In genomic region chr1:118672196-118672595, GRCm38 (mm10) we compare ENCODE assay signal across 8 mouse cellular contexts. TPM values are rescaled to one million over a fixed set of nuclear protein-coding genes. Genes with fewer than 3 reads are reported as not detected.
A peak's percentile ranks its signal among the peaks of the same experiment; 100 is the strongest.
DNase-seq lines count a peak whose midpoint lies in the region; ATAC-seq and TF ChIP-seq lines count a peak whose summit lies in the region.

No protein-coding gene starts in this region.

- no peak for TF ChIP-seq POLR2A in brain, embryonic 14.5 days (IDR thresholded peaks at IDR 0.05; ENCODE audit: borderline replicate concordance, extremely low read depth, insufficient read depth, insufficient read length, poor library complexity, severe bottlenecking)

- ATAC-seq in frontal cortex, adult (ENCODE audit: low TSS enrichment) = peak; percentile 77; the same call in 1 of the 2 replicates
- no peak for ATAC-seq in inflammation-experienced regulatory T-cells, adult 6 months

- intact Hi-C loops in left cerebral cortex, postnatal 4 days (cut with DNase I) = no loop called here
- intact Hi-C loops in heart, postnatal 36 days (cut with DNase I) = no loop called here

- peak; percentile 24 for DNase-seq in layer of hippocampus, adult 9-11 months
- no peak for DNase-seq in layer of hippocampus, adult 9-10 months (ENCODE audit: low spot score)
- DNase-seq in brain, embryonic 14.5 days (ENCODE audit: low read depth) = peak; percentile 43
- peak; percentile 10 for DNase-seq in left cerebral cortex, postnatal 4 days
- no peak for DNase-seq in heart, postnatal 36 days
- no peak for DNase-seq in thymus, adult 18-20 months

- TF ChIP-seq CTCF in brain, embryonic 14.5 days (IDR thresholded peaks at IDR 0.05; ENCODE audit: borderline replicate concordance, extremely low read depth, insufficient read depth, insufficient read length) = no peak

RNA-seq across cellular contexts. Expression of gene Tfcp2l1, which starts 44.5 kb away (rescaled TPM):
- polyA plus RNA-seq in brain, embryonic 14.5 days (2012; rRNA removed) = 0.42 and 0.52 TPM in 2 replicates
- 1 to 10 TPM; 1.8 to 2.3 TPM for total RNA-seq in left cerebral cortex, postnatal 4 days (2021)
- under 1 TPM; 0.05 to 0.10 (median 0.07) TPM for polyA plus RNA-seq in inflammation-experienced regulatory T-cells, adult 6 months (2017; shearing (Covaris generic))
- total RNA-seq in heart, postnatal 36 days (2021) = under 1 TPM; 0.33 to 0.44 TPM

Comparison
In these comparisons a context has a peak if more than half of its experiments do, and no peak if none do; other contexts are left out.
1. DNase-seq: peak in layer of hippocampus, adult 9-11 months (single experiment), brain, embryonic 14.5 days (single experiment) and left cerebral cortex, postnatal 4 days (single experiment); none in layer of hippocampus, adult 9-10 months (single experiment), heart, postnatal 36 days (0 of 2) and thymus, adult 18-20 months (0 of 2).